Mouse (Mus musculus) ES-E14 (cell line): Measurements from ENCODE around the gene Avpi1.

Experiments used
- CHD2 ChIP-seq: IDR thresholded peaks from 2 replicates; pipeline ENCODE4 v1.6.1; 2014; ENCODE audit warnings: mild to moderate bottlenecking, low read depth, low read length, inconsistent platforms
- MAFK ChIP-seq: IDR thresholded peaks from 2 replicates; pipeline ENCODE4 v1.6.1; 2014; ENCODE audit warnings: mild to moderate bottlenecking, low read depth, low read length, inconsistent platforms; ENCODE audit not compliant: insufficient read depth
- ZNF384 ChIP-seq: IDR thresholded peaks from 2 replicates; pipeline ENCODE4 v1.6.1; 2012; ENCODE audit warnings: low read depth, low read length, inconsistent platforms

DNA sequence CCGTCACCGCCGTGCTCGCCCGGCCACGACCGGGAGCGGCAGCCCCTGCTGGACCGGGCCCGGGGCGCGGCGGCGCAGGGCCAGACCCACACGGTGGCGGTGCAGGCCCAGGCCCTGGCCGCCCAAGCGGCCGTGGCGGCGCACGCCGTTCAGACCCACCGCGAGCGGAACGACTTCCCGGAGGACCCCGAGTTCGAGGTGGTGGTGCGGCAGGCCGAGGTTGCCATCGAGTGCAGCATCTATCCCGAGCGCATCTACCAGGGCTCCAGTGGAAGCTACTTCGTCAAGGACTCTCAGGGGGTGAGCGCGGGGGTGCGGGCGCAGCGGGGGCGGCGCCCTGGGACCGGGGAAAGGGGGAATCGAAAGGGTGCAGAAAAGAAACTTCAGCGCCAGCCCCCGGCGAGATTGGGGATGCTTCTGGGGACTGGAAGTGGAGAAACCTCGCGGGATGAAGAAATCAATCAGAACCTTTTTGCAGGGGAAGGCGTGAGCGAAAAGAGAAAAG, 38.2 kb downstream of the Avpi1 start:
- TF ChIP-seq MAFK, result no peak
- TF ChIP-seq CHD2, result peak; percentile 73; the same call in 1 of the 2 replicates
- TF ChIP-seq ZNF384, result no peak
